Mouse (Mus musculus): ENCODE results near the gene Sh2d6. TPM values are rescaled to one million over a fixed set of nuclear protein-coding genes. Genes with fewer than 3 reads are reported as not detected.

Sh2d6 gene
- polyA plus RNA-seq, 1 experiment from 2014 or later, result not detected

GRCm38 (mm10) chr6:72513071-72513440 lies 8.5 kb downstream of the Sh2d6 start:
- DNase-seq, result no peak
- no peak for TF ChIP-seq CTCF (IDR thresholded peaks at IDR 0.05; ENCODE audit: low read depth)
- 37% methylated on average over 7 of the region's 7 CpGs for WGBS
- Histone ChIP-seq H3K4me2 (peak overlapping the region; percentile 75), H3K27ac (ENCODE audit: low read depth) (peak overlapping the region; percentile 94), H3K9me3 (ENCODE audit: low read depth, low read length) (no peaks in the 10 kb centered on the region), H3K9ac (peak overlapping the region; percentile 68), H3K4me3 (ENCODE audit: low read depth, low read length) (peak overlapping the region; percentile 31), H3K36me3 (ENCODE audit: insufficient read depth) (no peaks in the 10 kb centered on the region), H3K4me1 (ENCODE audit: insufficient read depth) (peaks cover 19% of the 10 kb centered on the region; the same call in 1 of the 2 replicates), H3K27me3 (ENCODE audit: insufficient read depth, low read length) (no peaks in the 10 kb centered on the region)
- 0 out of 2 replicates have a peak, but pooled peaks have one; percentile 7 for ATAC-seq (ENCODE audit: insufficient read depth)

- 5% methylated on average over 33 of the region's 33 CpGs for WGBS
- peak overlapping the region; percentile 94 for H3K27ac ChIP-seq (ENCODE audit: low read depth)
- H3K4me1 ChIP-seq (ENCODE audit: insufficient read depth), result peaks cover 19% of the 10 kb centered on the region; the same call in 1 of the 2 replicates
- DNase-seq (peak; percentile 94), ATAC-seq (ENCODE audit: insufficient read depth) (peak; percentile 89)
- H3K4me2 ChIP-seq, result peak overlapping the region; percentile 75
- H3K27me3 ChIP-seq (ENCODE audit: insufficient read depth, low read length), result no peaks in the 10 kb centered on the region
- peak overlapping the region; percentile 68 for H3K9ac ChIP-seq
- no peaks in the 10 kb centered on the region for H3K9me3 ChIP-seq (ENCODE audit: low read depth, low read length)
- no peaks in the 10 kb centered on the region for H3K36me3 ChIP-seq (ENCODE audit: insufficient read depth)
- no peak for TF ChIP-seq CTCF (IDR thresholded peaks at IDR 0.05; ENCODE audit: low read depth)
- peak overlapping the region; percentile 31 for H3K4me3 ChIP-seq (ENCODE audit: low read depth, low read length)
Observed at GRCm38 (mm10) chr6:72512386-72513070, 9.0 kb downstream of the Sh2d6 start.

DNA sequence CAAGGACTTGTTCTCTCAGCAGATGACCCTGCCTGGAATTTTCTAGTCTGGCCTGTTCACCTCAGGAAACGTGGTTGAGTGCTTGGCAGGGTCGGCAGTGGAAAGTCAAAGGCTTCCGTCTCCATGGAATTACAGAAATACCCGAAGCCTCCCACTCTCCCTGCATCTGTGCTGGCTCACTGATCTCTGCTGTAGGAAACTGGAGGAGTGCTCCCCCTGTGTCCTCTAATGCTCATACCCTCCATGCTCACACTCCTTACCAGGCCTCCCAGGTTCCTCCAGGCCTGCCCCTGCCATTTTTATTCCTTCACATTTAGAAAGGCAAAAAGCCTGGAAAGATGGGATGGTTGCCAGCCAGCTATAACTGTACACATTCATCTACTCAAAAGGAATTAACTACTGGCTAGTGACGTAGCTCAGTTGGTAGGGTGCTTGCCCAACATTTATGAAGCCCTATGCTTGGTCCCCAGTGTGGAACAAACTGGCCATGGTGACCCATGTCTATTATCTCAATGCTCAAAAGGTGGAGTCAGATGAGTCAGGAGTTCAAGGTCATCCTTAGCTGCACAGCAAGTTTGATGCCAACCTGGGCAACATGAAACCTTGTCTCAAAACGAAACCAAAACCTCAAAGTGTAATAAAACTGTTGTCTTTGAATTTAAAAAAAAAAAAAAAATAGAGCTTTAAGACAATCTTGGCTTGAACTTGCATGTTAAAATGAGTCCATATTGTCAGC lies 10.7 kb downstream of the Sh2d6 start:
- ATAC-seq (ENCODE audit: insufficient read depth) (no peak), DNase-seq (peak; percentile 54)
- H3K4me2 ChIP-seq, result no peak overlapping the region
- H3K9ac ChIP-seq, result no peak overlapping the region
- WGBS, result 50% methylated on average over 6 of the region's 6 CpGs
- peaks cover 19% of the 10 kb centered on the region; the same call in 1 of the 2 replicates for H3K4me1 ChIP-seq (ENCODE audit: insufficient read depth)
- peak overlapping the region; percentile 21; the same call in 1 of the 2 replicates for H3K27ac ChIP-seq (ENCODE audit: low read depth)
- TF ChIP-seq CTCF (IDR thresholded peaks at IDR 0.05; ENCODE audit: low read depth), result 0 out of 2 replicates have a peak, but pooled peaks have one; percentile 8
- H3K36me3 ChIP-seq (ENCODE audit: insufficient read depth), result no peaks in the 10 kb centered on the region
- no peaks in the 10 kb centered on the region for H3K27me3 ChIP-seq (ENCODE audit: insufficient read depth, low read length)
- H3K9me3 ChIP-seq (ENCODE audit: low read depth, low read length), result no peaks in the 10 kb centered on the region
- no peak overlapping the region for H3K4me3 ChIP-seq (ENCODE audit: low read depth, low read length)

DNA sequence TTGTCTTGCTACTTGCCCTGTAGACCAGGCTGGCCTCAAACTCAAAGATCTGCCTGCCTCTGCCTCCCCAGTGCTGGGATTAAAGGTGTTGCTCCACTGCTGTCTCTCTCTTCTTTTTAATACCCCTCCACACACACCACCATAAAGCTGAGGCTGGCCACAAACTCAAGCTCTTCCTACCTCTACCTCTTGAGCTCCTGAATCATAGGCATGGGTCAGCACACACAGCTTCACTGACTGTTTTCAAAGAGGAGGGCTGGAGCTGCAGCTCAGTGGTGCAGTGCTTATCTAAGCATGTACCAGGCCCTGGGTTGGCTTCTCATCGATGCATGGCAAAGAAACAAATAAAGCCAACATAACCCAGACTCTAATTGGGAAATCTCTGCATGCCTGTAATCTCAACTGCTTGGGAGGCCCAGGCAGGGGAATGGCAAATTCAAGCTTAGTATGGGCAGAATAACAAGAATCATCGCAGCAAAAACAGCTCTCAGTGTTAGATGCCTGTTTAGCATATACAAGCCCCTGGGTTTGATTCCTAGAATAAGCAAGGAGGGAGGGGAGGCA lies 11.6 kb downstream of the Sh2d6 start:
- no peaks in the 10 kb centered on the region for H3K36me3 ChIP-seq (ENCODE audit: insufficient read depth)
- no peak overlapping the region for H3K9ac ChIP-seq
- no peaks in the 10 kb centered on the region for H3K9me3 ChIP-seq (ENCODE audit: low read depth, low read length)
- 69% methylated on average over 2 of the region's 2 CpGs for WGBS
- H3K27me3 ChIP-seq (ENCODE audit: insufficient read depth, low read length), result no peaks in the 10 kb centered on the region
- H3K27ac ChIP-seq (ENCODE audit: low read depth), result peak overlapping the region; percentile 21; the same call in 1 of the 2 replicates
- no peak overlapping the region for H3K4me2 ChIP-seq
- ATAC-seq (ENCODE audit: insufficient read depth) (no peak), DNase-seq (no peak)
- no peak overlapping the region for H3K4me3 ChIP-seq (ENCODE audit: low read depth, low read length)
- H3K4me1 ChIP-seq (ENCODE audit: insufficient read depth), result peaks cover 19% of the 10 kb centered on the region; the same call in 1 of the 2 replicates
- TF ChIP-seq CTCF (IDR thresholded peaks at IDR 0.05; ENCODE audit: low read depth), result no peak

GRCm38 (mm10) chr6:72508596-72508995 lies 12.9 kb downstream of the Sh2d6 start:
- H3K27me3 ChIP-seq (ENCODE audit: insufficient read depth, low read length), result no peaks in the 10 kb centered on the region
- no peak overlapping the region for H3K27ac ChIP-seq (ENCODE audit: low read depth)
- 74% methylated on average over 4 of the region's 4 CpGs for WGBS
- H3K4me3 ChIP-seq (ENCODE audit: low read depth, low read length), result no peak overlapping the region
- TF ChIP-seq CTCF (IDR thresholded peaks at IDR 0.05; ENCODE audit: low read depth), result no peak
- H3K9me3 ChIP-seq (ENCODE audit: low read depth, low read length), result no peaks in the 10 kb centered on the region
- H3K36me3 ChIP-seq (ENCODE audit: insufficient read depth), result no peaks in the 10 kb centered on the region
- peaks cover 21% of the 10 kb centered on the region; the same call in 1 of the 2 replicates for H3K4me1 ChIP-seq (ENCODE audit: insufficient read depth)
- no peak for DNase-seq
- H3K9ac ChIP-seq, result no peak overlapping the region
- no peak overlapping the region for H3K4me2 ChIP-seq
- no peak for ATAC-seq (ENCODE audit: insufficient read depth)

DNA sequence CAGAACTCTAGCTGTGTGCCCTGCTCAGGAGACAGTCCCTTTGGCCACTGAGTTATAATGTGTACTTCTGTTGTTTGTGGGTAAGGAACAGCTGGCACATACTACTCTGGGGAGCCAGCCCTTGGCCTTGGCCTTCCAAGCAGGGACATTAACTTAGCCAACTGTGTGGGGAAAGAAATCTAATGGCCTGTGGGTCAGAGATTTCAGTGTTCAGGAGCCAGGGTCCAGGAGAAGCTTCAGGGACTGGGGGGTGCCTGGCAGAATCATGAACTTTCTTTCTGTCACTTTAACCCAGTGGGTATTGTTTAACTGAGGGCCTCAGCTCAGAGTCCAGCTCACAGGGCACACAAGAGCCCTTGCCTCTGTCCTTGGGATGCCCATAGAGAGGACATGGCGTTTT lies 15.4 kb downstream of the Sh2d6 start:
- H3K27me3 ChIP-seq (ENCODE audit: insufficient read depth, low read length), result no peaks in the 10 kb centered on the region
- no peaks in the 10 kb centered on the region for H3K36me3 ChIP-seq (ENCODE audit: insufficient read depth)
- H3K4me2 ChIP-seq, result no peak overlapping the region
- H3K9me3 ChIP-seq (ENCODE audit: low read depth, low read length), result no peaks in the 10 kb centered on the region
- DNase-seq (no peak), ATAC-seq (ENCODE audit: insufficient read depth) (no peak)
- H3K4me1 ChIP-seq (ENCODE audit: insufficient read depth), result 0 out of 2 replicates have a peak, but pooled peaks cover 6% of the 10 kb centered on the region
- no peak overlapping the region for H3K4me3 ChIP-seq (ENCODE audit: low read depth, low read length)
- TF ChIP-seq CTCF (IDR thresholded peaks at IDR 0.05; ENCODE audit: low read depth), result no peak
- WGBS, result 63% methylated on average over 1 of the region's 1 CpGs
- no peak overlapping the region for H3K27ac ChIP-seq (ENCODE audit: low read depth)
- H3K9ac ChIP-seq, result no peak overlapping the region

DNA sequence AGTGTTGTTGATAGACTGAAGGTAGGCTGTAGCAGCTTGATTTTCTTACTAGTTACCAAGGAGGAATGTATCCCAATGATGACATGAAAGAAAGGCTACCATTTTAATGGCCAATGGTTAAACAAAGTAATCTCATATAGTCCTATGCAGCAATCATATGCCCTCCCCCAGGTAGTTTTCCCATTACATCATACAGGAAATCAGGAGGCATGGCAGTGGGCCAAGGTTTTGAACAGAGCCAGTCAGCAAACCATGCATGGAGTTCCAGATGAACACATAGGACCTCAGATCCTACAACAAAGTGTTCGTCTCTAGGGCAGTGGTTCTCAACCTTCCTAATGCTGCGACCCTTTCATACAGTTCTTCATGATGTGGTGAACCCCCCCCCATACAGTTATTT lies 17.6 kb downstream of the Sh2d6 start:
- Histone ChIP-seq H3K9me3 (ENCODE audit: low read depth, low read length) (no peaks in the 10 kb centered on the region), H3K4me2 (no peak overlapping the region), H3K36me3 (ENCODE audit: insufficient read depth) (no peaks in the 10 kb centered on the region), H3K27me3 (ENCODE audit: insufficient read depth, low read length) (no peaks in the 10 kb centered on the region), H3K27ac (ENCODE audit: low read depth) (no peak overlapping the region), H3K9ac (no peak overlapping the region), H3K4me3 (ENCODE audit: low read depth, low read length) (no peak overlapping the region), H3K4me1 (ENCODE audit: insufficient read depth) (0 out of 2 replicates have a peak, but pooled peaks cover 2% of the 10 kb centered on the region)
- no peak for TF ChIP-seq CTCF (IDR thresholded peaks at IDR 0.05; ENCODE audit: low read depth)
- WGBS, result 83% methylated on average over 2 of the region's 2 CpGs
- ATAC-seq (ENCODE audit: insufficient read depth) (no peak), DNase-seq (peak; percentile 63)

Data from lung, embryonic 14.5 days (tissue).